Mouse (Mus musculus) limb, embryonic 13.5 days (tissue): ENCODE data around the gene Coq6. TPM values are rescaled to one million over a fixed set of nuclear protein-coding genes. Genes with fewer than 3 reads are reported as not detected.

Experiments
- ATAC-seq: fragments of 200-750 bp; cut with Nextera tagmentation; 2 replicates; pipeline ENCODE4 v1.8.0; 2017; ENCODE audit warnings: low read depth, moderate number of reproducible peaks, moderate TSS enrichment; ENCODE audit not compliant: low FRiP score
- H3K27ac ChIP-seq: fragments of 300-500 bp; sonication (generic); 2 replicates; pipeline ENCODE4 v1.5.1; 2015; ENCODE audit warnings: inconsistent platforms, mild to moderate bottlenecking, moderate library complexity
- H3K27me3 ChIP-seq: fragments of 300-500 bp; sonication (generic); 2 replicates; pipeline ENCODE4 v1.6.1; 2015; ENCODE audit warnings: mild to moderate bottlenecking, inconsistent platforms
- H3K36me3 ChIP-seq: fragments of 300-500 bp; sonication (generic); 2 replicates; pipeline ENCODE4 v1.6.1; 2015; ENCODE audit warnings: inconsistent platforms, mild to moderate bottlenecking, moderate library complexity
- H3K4me1 ChIP-seq: fragments of 300-500 bp; sonication (generic); 2 replicates; pipeline ENCODE4 v1.6.1; 2015; ENCODE audit warnings: inconsistent platforms
- H3K4me2 ChIP-seq: fragments of 300-500 bp; sonication (generic); replicated peaks from 2 replicates; pipeline ENCODE4 v1.6.1; 2015; ENCODE audit warnings: inconsistent platforms, mild to moderate bottlenecking, moderate library complexity
- H3K4me3 ChIP-seq: fragments of 300-500 bp; sonication (generic); 2 replicates; pipeline ENCODE4 v1.5.1; 2015; ENCODE audit warnings: moderate library complexity, mild to moderate bottlenecking, inconsistent platforms
- H3K9ac ChIP-seq: fragments of 300-500 bp; sonication (generic); 2 replicates; pipeline ENCODE4 v1.6.1; 2015; ENCODE audit warnings: mild to moderate bottlenecking, inconsistent platforms
- H3K9me3 ChIP-seq: fragments of 300-500 bp; sonication (generic); 2 replicates; pipeline ENCODE4 v1.6.1; 2016; ENCODE audit warnings: inconsistent platforms
- WGBS: fragments of 180-500 bp; shearing (Covaris S2); methylation state at CpG from one replicate; pipeline ENCODE4 v1.1.7; 2015; 5-methylcytosine and 5-hydroxymethylcytosine counted together
- polyA plus RNA-seq: library from polyadenylated mRNA; unstranded; fragments of >200 nt; fragmentation: Nextera tagmentation; extraction: Ambion mirVana; gene quantifications from 2 replicates; pipeline ENCODE4 v1.2.1, GENCODE M21; 2015

Coq6 gene
- polyA plus RNA-seq, 1 experiment from 2014 or later, result 47.4 TPM

- Histone ChIP-seq H3K27ac (no peak overlapping the region), H3K36me3 (peaks cover 89% of the 10 kb centered on the region), H3K4me2 (no peak overlapping the region), H3K9me3 (no peaks in the 10 kb centered on the region), H3K9ac (no peak overlapping the region), H3K4me3 (no peak overlapping the region), H3K4me1 (no peaks in the 10 kb centered on the region), H3K27me3 (no peaks in the 10 kb centered on the region)
- WGBS, result 96% methylated on average over 5 of the region's 5 CpGs
- no peak for ATAC-seq
These were observed 10.2 kb downstream of the Coq6 start for GRCm38 (mm10) chr12:84371647-84372046.

DNA sequence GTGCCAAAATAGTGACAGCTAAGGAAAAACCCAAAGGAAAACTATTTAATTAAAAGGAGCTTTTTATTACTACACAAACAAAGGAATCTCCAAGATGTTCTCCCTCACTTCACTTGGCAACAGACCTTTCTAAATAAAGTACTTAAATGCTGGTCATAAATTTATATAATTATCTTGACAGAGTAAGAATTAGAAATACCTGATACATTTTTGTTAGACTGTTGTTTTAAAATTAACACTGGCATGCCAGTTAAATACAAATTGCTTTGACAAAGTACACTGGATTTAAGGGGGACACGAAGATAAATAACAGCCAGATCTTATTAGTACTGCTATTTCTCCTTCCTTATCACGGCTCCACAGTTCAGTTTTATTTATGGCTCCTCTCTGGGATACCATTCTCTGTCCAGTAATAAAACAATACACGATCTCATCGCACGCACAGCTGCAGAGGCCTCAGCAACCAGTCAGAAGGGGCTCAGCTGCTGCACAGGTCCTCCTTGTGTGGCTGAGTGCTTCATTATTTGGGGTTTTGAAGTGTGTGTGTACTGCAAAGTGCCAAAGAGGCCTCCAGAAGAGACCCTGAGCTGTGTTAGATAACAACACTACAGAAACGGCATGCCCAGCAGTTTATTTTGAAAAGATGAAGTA is 12.5 kb downstream of the Coq6 start:
- H3K4me2 ChIP-seq, result no peak overlapping the region
- no peak for ATAC-seq
- WGBS, result 80% methylated on average over 6 of the region's 6 CpGs
- H3K36me3 ChIP-seq, result peaks cover 74% of the 10 kb centered on the region
- no peaks in the 10 kb centered on the region for H3K27me3 ChIP-seq
- no peaks in the 10 kb centered on the region for H3K9me3 ChIP-seq
- H3K9ac ChIP-seq, result no peak overlapping the region
- H3K27ac ChIP-seq, result peak overlapping the region; percentile 10; the same call in 1 of the 2 replicates
- H3K4me3 ChIP-seq, result no peak overlapping the region
- no peaks in the 10 kb centered on the region for H3K4me1 ChIP-seq

DNA sequence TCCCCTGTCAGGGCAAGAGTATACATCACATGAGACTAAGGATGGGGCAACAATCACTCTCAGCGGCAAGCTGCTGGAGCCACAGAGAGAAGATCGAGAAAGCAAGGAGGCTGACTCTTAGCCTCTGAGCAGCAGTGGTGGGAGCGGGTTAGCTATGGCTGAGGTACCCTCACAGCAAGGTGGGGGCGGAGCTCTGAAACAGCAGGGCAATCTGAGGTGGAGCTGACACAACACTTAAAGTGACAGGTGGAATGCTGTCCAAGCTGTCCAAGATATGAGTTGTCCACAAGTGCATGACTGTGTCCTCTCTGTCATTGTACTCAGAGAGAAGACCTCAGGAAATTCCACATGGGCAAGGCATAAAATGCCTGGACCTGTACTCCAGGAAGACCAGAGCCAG is 20.9 kb downstream of the Coq6 start:
- Histone ChIP-seq H3K4me2 (no peak overlapping the region), H3K36me3 (peaks cover 7% of the 10 kb centered on the region; the same call in 1 of the 2 replicates), H3K4me1 (no peaks in the 10 kb centered on the region), H3K9me3 (no peaks in the 10 kb centered on the region), H3K9ac (no peak overlapping the region), H3K4me3 (no peak overlapping the region), H3K27me3 (no peaks in the 10 kb centered on the region), H3K27ac (no peak overlapping the region)
- no peak for ATAC-seq
- 75% methylated on average over 4 of the region's 4 CpGs for WGBS

DNA sequence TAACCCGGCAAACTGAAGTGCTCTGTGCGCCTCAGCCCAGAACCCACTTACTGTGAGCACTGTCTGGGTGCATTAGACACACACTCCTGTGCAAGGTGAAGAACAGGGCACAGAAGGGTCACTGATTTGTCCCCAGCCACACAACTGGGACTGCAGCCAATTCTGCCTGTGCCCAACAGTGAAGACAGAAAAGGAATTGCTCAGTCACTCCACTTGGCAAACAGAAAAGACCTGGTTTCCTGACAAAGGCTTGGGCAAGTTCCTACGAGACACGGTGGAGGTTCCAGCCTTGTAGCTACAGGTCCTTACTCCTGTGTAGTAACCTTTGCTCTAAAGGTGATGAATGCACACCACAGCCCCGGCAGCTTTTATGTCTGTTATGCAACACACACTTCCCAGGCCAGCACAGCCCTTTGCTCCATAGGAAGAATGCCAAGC is 23.2 kb downstream of the Coq6 start:
- Histone ChIP-seq H3K27me3 (no peaks in the 10 kb centered on the region), H3K9ac (no peak overlapping the region), H3K4me1 (no peaks in the 10 kb centered on the region), H3K36me3 (peaks cover 6% of the 10 kb centered on the region; the same call in 1 of the 2 replicates), H3K27ac (no peak overlapping the region), H3K9me3 (no peaks in the 10 kb centered on the region), H3K4me3 (no peak overlapping the region), H3K4me2 (no peak overlapping the region)
- 75% methylated on average over 5 of the region's 5 CpGs for WGBS
- ATAC-seq, result no peak

DNA sequence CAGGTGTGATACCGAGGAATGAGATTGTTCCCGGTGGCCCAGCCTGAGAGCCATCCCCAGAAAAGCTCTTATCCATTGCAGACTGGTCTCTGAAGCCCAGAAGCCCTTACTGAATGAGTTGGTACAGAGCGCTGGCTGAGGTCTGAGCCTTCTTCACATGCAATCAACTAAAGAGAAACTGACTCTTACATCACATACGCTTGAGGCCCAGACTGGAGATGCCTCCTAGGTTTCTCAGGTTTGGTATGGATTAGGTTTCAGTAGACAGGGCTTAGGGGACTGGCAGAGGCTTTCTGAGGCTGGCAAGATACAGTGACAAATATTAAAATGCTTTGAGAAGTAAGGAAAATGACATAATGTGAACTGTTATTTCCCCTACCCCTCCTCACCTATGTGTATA is 24.0 kb downstream of the Coq6 start:
- ATAC-seq, result no peak
- Histone ChIP-seq H3K36me3 (peaks cover 6% of the 10 kb centered on the region; the same call in 1 of the 2 replicates), H3K4me2 (no peak overlapping the region), H3K9me3 (no peaks in the 10 kb centered on the region), H3K27ac (no peak overlapping the region), H3K4me3 (no peak overlapping the region), H3K27me3 (no peaks in the 10 kb centered on the region), H3K9ac (no peak overlapping the region), H3K4me1 (no peaks in the 10 kb centered on the region)
- WGBS, result 88% methylated on average over 4 of the region's 4 CpGs

- Histone ChIP-seq H3K4me1 (no peaks in the 10 kb centered on the region), H3K9ac (no peak overlapping the region), H3K27ac (no peak overlapping the region), H3K4me3 (no peak overlapping the region), H3K36me3 (peaks cover 6% of the 10 kb centered on the region; the same call in 1 of the 2 replicates), H3K27me3 (no peaks in the 10 kb centered on the region), H3K4me2 (no peak overlapping the region), H3K9me3 (no peaks in the 10 kb centered on the region)
- no peak for ATAC-seq
- WGBS, result 90% methylated on average over 8 of the region's 8 CpGs
These were observed 26.6 kb downstream of the Coq6 start for GRCm38 (mm10) chr12:84388097-84388496.

DNA sequence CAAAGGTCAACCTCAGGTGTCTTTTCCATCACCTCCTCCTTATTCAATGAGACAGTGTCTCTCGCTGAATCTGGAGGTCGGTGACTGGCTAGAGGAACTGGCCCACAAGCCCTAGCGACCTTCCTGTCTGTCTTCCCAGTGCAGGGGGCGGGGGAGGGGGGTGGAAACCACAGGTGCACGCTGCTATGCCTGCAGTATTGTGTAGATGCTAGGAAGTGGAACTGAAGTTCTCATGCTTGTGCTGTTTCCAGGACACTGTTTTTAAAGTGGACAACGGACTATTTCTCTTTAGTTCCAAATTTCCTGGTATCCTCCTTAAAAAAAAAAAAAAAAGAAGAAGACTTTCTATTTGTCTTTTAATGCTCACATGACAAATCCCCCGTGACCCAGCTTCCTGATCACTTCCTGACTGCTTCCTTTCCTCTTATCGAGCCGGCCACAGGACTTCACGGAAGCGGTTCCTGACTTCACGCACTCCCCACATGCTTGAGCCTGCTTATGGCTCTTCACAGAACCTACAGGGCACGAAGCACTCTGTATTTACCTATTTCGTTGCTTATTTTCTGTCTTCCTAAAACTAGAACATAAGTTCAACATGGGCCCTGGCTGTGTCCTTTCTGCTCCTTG is 27.4 kb downstream of the Coq6 start:
- ATAC-seq, result no peak
- H3K9me3 ChIP-seq, result no peaks in the 10 kb centered on the region
- 77% methylated on average over 14 of the region's 14 CpGs for WGBS

DNA sequence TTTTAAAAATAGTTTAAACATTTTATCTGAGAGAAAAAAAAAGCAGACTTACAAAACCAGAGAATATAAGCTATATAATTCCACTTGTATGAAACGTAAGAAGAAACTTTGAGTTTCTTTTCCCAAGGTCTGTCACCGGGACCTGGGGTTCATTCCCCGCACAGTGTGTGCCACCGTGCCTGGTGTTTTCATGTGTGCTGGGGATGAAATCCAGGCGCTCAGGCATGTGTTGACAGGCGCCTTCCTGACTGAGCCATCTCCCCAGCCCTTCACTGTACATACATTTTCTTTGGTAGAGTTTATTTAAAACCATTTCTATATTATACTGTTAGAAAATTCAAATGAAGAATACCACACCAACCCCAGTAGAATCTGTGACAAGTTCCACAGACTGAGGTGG is 28.9 kb downstream of the Coq6 start:
- H3K27me3 ChIP-seq, result no peaks in the 10 kb centered on the region
- H3K9me3 ChIP-seq, result no peaks in the 10 kb centered on the region
- no peaks in the 10 kb centered on the region for H3K4me1 ChIP-seq
- no peak overlapping the region for H3K27ac ChIP-seq
- no peak for ATAC-seq
- no peak overlapping the region for H3K4me3 ChIP-seq
- no peaks in the 10 kb centered on the region for H3K36me3 ChIP-seq
- WGBS, result 70% methylated on average over 6 of the region's 6 CpGs
- H3K4me2 ChIP-seq, result no peak overlapping the region
- no peak overlapping the region for H3K9ac ChIP-seq

More for the DNA sequence above, 27.4 kb downstream of the Coq6 start:
- Histone ChIP-seq H3K36me3 (peaks cover 6% of the 10 kb centered on the region; the same call in 1 of the 2 replicates), H3K9ac (no peak overlapping the region), H3K4me1 (no peaks in the 10 kb centered on the region), H3K4me2 (no peak overlapping the region), H3K27ac (no peak overlapping the region), H3K4me3 (no peak overlapping the region), H3K27me3 (no peaks in the 10 kb centered on the region)

DNA sequence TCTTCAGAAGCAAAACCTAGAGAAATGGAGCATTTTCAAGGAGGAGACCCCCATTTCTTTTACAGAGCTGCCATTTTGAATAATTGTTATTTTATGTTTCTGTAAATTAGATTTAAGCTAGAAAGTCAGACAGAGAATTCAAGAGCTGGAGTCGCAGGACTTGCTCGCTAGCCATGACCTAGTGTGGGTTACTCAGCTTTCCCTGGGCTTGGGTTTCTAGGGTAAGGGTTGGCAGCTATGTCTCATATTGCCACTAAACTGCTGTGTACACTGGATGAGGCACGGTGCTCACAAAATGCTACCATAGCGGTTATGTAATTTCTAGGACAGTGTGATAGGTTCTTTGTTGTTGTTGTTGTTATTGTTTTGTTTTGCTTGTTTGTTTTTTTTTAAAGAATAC is 31.2 kb downstream of the Coq6 start:
- H3K27ac ChIP-seq, result no peak overlapping the region
- no peaks in the 10 kb centered on the region for H3K36me3 ChIP-seq
- no peaks in the 10 kb centered on the region for H3K27me3 ChIP-seq
- no peak for ATAC-seq
- 95% methylated on average over 4 of the region's 4 CpGs for WGBS
- H3K4me2 ChIP-seq, result no peak overlapping the region
- no peaks in the 10 kb centered on the region for H3K9me3 ChIP-seq
- H3K4me3 ChIP-seq, result no peak overlapping the region
- H3K4me1 ChIP-seq, result no peaks in the 10 kb centered on the region
- H3K9ac ChIP-seq, result no peak overlapping the region

GRCm38 (mm10) chr12:84393847-84394246 is 32.4 kb downstream of the Coq6 start:
- Histone ChIP-seq H3K27me3 (no peaks in the 10 kb centered on the region), H3K4me3 (no peak overlapping the region), H3K4me1 (no peaks in the 10 kb centered on the region), H3K36me3 (no peaks in the 10 kb centered on the region), H3K9ac (no peak overlapping the region), H3K9me3 (no peaks in the 10 kb centered on the region), H3K27ac (no peak overlapping the region), H3K4me2 (no peak overlapping the region)
- ATAC-seq, result no peak
- 79% methylated on average over 5 of the region's 5 CpGs for WGBS

- H3K9me3 ChIP-seq, result no peaks in the 10 kb centered on the region
- no peaks in the 10 kb centered on the region for H3K36me3 ChIP-seq
- H3K9ac ChIP-seq, result no peak overlapping the region
- H3K4me2 ChIP-seq, result no peak overlapping the region
- H3K4me3 ChIP-seq, result no peak overlapping the region
- ATAC-seq, result no peak
- H3K27me3 ChIP-seq, result no peaks in the 10 kb centered on the region
- H3K4me1 ChIP-seq, result no peaks in the 10 kb centered on the region
- no peak overlapping the region for H3K27ac ChIP-seq
- 86% methylated on average over 14 of the region's 14 CpGs for WGBS
These were observed 35.7 kb downstream of the Coq6 start for GRCm38 (mm10) chr12:84396947-84397679.

GRCm38 (mm10) chr12:84397685-84398084 is 36.2 kb downstream of the Coq6 start:
- no peak for ATAC-seq
- H3K4me3 ChIP-seq, result no peak overlapping the region
- no peaks in the 10 kb centered on the region for H3K4me1 ChIP-seq
- no peak overlapping the region for H3K4me2 ChIP-seq
- H3K27ac ChIP-seq, result no peak overlapping the region
- H3K9ac ChIP-seq, result no peak overlapping the region
- H3K36me3 ChIP-seq, result no peaks in the 10 kb centered on the region
- H3K27me3 ChIP-seq, result no peaks in the 10 kb centered on the region
- no peaks in the 10 kb centered on the region for H3K9me3 ChIP-seq
